Mouse (Mus musculus): ENCODE results near the gene Tef.

Gene Tef

GRCm38 (mm10) chr15:81798421-81798820, 3.8 kb upstream of the Tef start:
- WGBS, result 89% methylated on average over 4 of the region's 4 CpGs

- WGBS, result 87% methylated on average over 3 of the region's 3 CpGs
Measured at GRCm38 (mm10) chr15:81800391-81800790, 1.8 kb upstream of the Tef start.

- WGBS, result 5% methylated on average over 8 of the region's 8 CpGs
Measured at GRCm38 (mm10) chr15:81802941-81803351, 725 bp downstream of the Tef start.

GRCm38 (mm10) chr15:81803425-81803951, 1.3 kb downstream of the Tef start:
- 36% methylated on average over 4 of the region's 4 CpGs for whole genome bisulfite sequencing

GRCm38 (mm10) chr15:81804172-81804571, 2.0 kb downstream of the Tef start:
- WGBS, result 70% methylated on average over 1 of the region's 1 CpGs

GRCm38 (mm10) chr15:81804883-81805282, 2.7 kb downstream of the Tef start:
- WGBS, result 53% methylated on average over 3 of the region's 3 CpGs

GRCm38 (mm10) chr15:81805624-81806023, 3.4 kb downstream of the Tef start:
- 55% methylated on average over 6 of the region's 6 CpGs for WGBS

GRCm38 (mm10) chr15:81806621-81807404, 4.6 kb downstream of the Tef start:
- WGBS, result 69% methylated on average over 4 of the region's 4 CpGs

GRCm38 (mm10) chr15:81808799-81809198, 6.6 kb downstream of the Tef start:
- WGBS, result 81% methylated on average over 2 of the region's 2 CpGs

- WGBS, result 19% methylated on average over 1 of the region's 1 CpGs
Measured at GRCm38 (mm10) chr15:81809550-81809949, 7.3 kb downstream of the Tef start.

GRCm38 (mm10) chr15:81810150-81810549, 7.9 kb downstream of the Tef start:
- WGBS, result 2% methylated on average over 10 of the region's 10 CpGs

- WGBS, result under 1% methylated on average over 88 of the region's 89 CpGs
Measured at GRCm38 (mm10) chr15:81810671-81811598, 8.7 kb downstream of the Tef start.

- 2% methylated on average over 24 of the region's 26 CpGs for WGBS
Measured at GRCm38 (mm10) chr15:81811599-81811996, 9.4 kb downstream of the Tef start.

- WGBS, result 15% methylated on average over 3 of the region's 3 CpGs
Measured at GRCm38 (mm10) chr15:81812287-81812686, 10.1 kb downstream of the Tef start.

GRCm38 (mm10) chr15:81812696-81813631, 10.7 kb downstream of the Tef start:
- WGBS, result 47% methylated on average over 7 of the region's 7 CpGs

GRCm38 (mm10) chr15:81813986-81814705, 11.9 kb downstream of the Tef start:
- WGBS, result 22% methylated on average over 5 of the region's 5 CpGs

GRCm38 (mm10) chr15:81814716-81815370, 12.6 kb downstream of the Tef start:
- 47% methylated on average over 12 of the region's 12 CpGs for WGBS

GRCm38 (mm10) chr15:81818404-81818803, 16.2 kb downstream of the Tef start:
- 79% methylated on average over 3 of the region's 3 CpGs for WGBS

GRCm38 (mm10) chr15:81822631-81823030, 20.4 kb downstream of the Tef start:
- WGBS, result 76% methylated on average over 3 of the region's 3 CpGs

GRCm38 (mm10) chr15:81824832-81825231, 22.6 kb downstream of the Tef start:
- WGBS, result 77% methylated on average over 3 of the region's 3 CpGs
